Mouse (Mus musculus) spleen, postnatal 10 days (tissue): ENCODE results near the gene Myo9b.
"Not testable (repeated sequence)": the region's sequence is repeated elsewhere in the genome, so short reads cannot be mapped to it uniquely, and the experiment has no call there.

Experiments used
- DNase-seq, 2 experiments: peaks; one replicate each; pipeline ENCODE4 v3.0.0; 2021 to 2022; ENCODE audit warnings: low spot score in 2 of 2

Myo9b gene

GRCm38 (mm10) chr8:71296784-71297183 lies 24.3 kb downstream of the Myo9b start:
- no peak for DNase-seq

- DNase-seq, result no peak
Observed at GRCm38 (mm10) chr8:71297439-71297838, 24.9 kb downstream of the Myo9b start.

- DNase-seq, result no peak
Observed at GRCm38 (mm10) chr8:71299716-71300115, 27.2 kb downstream of the Myo9b start.

- no peak for DNase-seq
Observed at GRCm38 (mm10) chr8:71302788-71303187, 30.3 kb downstream of the Myo9b start.

DNA sequence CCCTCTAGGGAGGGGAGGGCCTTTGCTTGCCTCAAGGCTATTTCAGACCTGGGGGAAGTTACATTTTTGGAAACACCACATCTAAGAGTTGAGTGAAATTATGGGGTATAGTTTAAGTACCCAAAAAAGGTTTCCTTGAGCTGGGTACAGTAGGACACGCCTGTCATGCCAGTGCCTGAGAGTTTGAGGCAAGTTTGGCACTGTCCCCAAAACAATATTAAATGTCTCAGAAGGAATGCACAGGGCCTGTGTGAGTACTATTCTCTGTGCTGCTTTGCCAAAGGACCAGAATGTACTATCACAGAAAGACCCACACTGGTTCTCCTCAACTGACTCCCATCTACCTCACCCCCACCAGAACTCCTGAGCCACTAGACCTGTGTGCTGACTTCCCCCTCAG lies 31.1 kb downstream of the Myo9b start:
- no peak for DNase-seq

GRCm38 (mm10) chr8:71305988-71306387 lies 33.5 kb downstream of the Myo9b start:
- no peak for DNase-seq

GRCm38 (mm10) chr8:71307371-71307770 lies 34.9 kb downstream of the Myo9b start:
- no peak for DNase-seq

- DNase-seq, result no peak
Observed at GRCm38 (mm10) chr8:71307913-71308312, 35.4 kb downstream of the Myo9b start.

- no peak for DNase-seq
Observed at GRCm38 (mm10) chr8:71310446-71310845, 37.9 kb downstream of the Myo9b start.

DNA sequence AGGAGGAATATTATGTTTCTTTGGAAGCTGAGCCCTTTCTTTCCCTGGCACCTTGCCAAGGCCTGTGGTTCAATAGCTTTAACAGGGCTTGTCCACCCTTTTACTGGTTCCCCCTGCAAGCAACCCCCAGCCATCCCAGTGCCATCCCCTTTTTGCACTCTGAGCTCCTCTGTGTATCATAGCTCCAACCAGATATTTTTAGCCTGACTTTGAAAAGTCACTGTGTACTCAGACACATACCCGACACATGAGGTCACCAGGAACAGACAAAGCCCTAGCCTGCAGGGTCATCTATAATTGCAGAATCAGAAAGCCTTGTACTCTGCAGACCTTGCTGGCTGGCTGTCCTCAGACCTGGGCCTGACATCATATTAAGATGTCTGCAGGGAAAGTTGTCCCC lies 40.2 kb downstream of the Myo9b start:
- no peak for DNase-seq

DNA sequence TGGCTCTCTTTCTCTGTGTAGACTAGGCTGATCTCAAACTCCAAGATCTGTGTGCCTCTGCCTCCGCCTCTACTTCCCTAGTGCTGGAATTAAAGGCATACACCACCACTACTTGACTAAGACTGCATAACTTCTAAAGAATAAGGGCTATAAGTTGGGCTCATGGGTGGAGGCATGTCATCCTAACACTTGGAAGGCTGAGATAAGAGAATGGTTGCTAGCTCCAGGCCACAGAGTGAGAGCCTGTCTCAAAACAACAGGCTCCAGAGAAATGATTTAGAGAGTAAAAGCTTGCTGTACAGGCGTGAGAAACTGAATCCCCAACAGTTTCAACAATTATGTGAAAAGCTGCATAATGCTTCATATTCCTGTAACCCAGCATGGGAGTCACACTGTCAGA lies 41.4 kb downstream of the Myo9b start:
- no peak for DNase-seq

DNA sequence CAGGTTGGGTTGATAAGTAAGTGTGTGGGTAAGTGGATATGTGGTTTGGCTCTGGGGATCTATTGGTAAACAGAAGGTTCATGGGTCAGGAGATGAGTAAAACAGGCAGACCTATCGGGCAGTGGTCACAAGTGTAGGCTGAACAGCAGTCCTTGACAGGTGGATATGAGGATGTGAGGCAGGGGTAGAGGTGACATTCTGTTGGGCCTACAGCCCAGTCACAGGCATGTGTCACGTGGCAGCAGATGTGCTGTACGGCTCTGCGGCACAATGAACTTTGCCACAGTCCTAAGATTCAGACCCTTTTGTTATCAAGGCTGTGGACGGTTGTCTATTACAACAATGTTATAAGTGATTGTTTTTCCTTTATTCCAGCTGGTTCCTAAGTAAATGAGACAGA lies 43.5 kb downstream of the Myo9b start:
- no peak for DNase-seq

GRCm38 (mm10) chr8:71316486-71317031 lies 44.0 kb downstream of the Myo9b start:
- no peak for DNase-seq

GRCm38 (mm10) chr8:71318610-71319009 lies 46.1 kb downstream of the Myo9b start:
- not testable (repeated sequence) for DNase-seq

- not testable (repeated sequence) for DNase-seq
Observed at GRCm38 (mm10) chr8:71319760-71320159, 47.2 kb downstream of the Myo9b start.

DNA sequence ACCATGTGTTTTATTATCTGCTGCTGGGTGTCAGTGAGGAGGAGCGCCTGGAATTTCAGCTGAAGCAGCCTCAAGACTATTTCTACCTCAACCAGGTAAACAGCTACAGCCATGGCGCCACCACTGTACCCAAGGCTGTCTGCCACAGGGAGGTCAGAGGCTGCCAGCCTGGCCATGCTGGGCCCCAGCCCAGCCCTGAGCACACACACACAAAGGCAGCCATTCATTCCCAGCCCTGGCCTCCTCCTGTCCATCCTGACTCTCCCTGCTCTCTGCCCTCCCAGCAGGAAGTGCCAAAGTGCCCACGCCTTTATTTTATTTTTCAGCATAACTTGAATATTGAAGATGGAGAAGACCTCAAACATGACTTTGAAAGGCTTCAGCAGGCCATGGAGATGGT lies 50.4 kb downstream of the Myo9b start:
- DNase-seq, result no peak

DNA sequence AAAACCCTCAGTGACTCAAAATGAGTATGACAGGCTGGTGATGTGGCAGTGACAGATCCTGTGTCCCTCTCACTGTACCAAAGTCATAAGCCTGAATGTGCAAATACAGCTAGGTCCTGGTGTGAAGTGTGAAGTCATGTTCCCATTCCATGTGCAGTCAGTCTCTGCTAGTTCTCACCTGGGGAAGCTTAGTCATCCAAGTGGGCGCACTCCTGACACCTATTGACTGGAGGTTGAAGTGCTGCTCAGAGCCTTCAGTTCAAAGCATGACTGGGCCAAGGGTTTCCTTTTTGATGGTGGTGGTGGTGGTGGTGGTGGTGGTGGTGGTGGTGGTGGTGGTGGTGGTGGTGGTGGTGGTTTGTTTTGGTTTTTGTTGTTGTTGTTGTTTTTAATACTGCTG lies 52.3 kb downstream of the Myo9b start:
- peak in 1 of 2 experiments; percentile 50 for DNase-seq

DNA sequence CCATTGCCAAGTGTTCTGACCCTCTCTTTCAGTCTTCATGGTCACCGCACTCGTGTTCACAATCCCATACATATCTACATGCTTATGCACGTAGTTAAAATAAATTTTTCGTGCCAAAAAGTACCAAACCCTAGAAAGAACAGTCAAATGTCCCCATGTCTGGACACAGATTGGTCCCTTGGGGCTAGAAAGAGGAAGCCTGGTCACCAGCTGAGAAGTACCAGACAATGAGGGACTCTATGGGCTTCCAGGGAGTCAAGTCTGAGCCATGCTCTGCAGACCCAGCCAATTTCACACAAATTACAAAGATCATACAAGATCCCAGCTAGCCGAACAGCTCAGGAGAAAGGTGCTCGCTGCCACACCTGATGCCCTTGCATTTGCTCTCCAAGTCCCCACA lies 65.3 kb downstream of the Myo9b start:
- DNase-seq, result not testable (repeated sequence)

DNA sequence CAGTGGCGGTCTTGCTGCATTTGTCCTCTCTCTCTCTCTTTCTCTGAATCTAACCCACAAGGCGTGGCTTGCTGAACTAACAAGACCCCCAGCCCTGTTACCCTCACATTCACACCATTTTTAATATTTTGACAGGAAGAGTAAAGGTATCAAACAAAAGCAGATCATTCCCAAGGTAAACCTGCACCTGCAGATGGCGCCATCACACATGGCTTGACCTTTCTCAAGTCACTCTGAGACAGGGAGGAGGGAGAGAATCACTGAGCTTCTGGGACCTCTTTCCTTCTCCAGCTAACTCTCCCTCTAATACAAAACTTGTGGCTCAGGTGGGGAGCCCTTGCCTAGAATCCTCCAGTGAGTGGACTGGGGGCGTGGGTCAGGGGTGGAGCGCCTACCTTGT lies 68.1 kb downstream of the Myo9b start:
- peak; percentile 18 to 70 for DNase-seq

- DNase-seq, result no peak
Observed at GRCm38 (mm10) chr8:71346581-71346980, 74.1 kb downstream of the Myo9b start.

DNA sequence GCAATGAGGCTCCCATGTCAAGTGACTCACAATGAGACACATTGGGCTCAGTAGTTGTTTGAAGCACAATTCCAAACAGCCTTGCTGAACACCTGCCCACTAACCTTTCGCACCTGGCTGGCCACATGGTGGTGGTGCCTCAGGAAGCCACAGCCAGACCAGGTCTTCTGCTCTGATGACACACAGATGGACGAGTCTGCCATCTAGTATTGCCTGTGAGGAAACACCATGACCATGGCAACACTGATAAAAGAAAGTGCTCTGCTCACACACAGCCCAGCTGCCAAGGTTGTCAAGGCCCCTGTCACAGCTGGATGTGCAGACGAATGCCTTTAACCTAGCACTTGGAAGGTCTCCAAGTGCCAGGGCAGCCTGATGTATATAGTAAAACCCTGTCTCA lies 78.6 kb downstream of the Myo9b start:
- DNase-seq, result no peak

- DNase-seq, result no peak
Observed at GRCm38 (mm10) chr8:71351520-71351919, 79.0 kb downstream of the Myo9b start.

- DNase-seq, result no peak
Observed at GRCm38 (mm10) chr8:71358026-71358425, 85.5 kb downstream of the Myo9b start.

GRCm38 (mm10) chr8:71366771-71367528 lies 94.4 kb downstream of the Myo9b start, which contains the start of gene Use1:
Gene Use1 (plus strand): TSS chr8:71366848.
- DNase-seq, result peak; percentile 93
